Mouse (Mus musculus): Measurements from ENCODE around the gene Creb3l2. TPM values are rescaled to one million over a fixed set of nuclear protein-coding genes. Genes with fewer than 3 reads are reported as not detected.

The Creb3l2 gene
- polyA plus RNA-seq, 1 experiment = 8.8 TPM

DNA sequence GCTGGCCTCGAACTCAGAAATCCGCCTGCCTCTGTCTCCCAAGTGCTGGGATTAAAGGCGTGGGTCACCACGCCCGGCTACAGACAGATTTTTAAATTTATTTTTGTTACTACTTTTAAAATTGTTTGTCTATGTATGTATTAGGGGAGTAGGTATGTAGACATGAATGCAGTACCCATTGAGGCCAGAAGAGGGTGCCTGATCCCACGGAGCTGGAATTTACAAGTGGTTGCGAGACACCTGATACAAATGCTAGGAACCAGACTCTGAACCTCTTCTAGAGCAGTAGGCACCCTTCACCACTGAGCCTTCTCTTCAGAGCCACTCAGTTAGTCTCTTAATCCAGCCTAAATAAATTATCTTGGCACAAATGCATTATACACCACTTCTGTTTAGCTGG is 70.6 kb downstream of the Creb3l2 start:
- Histone ChIP-seq H3ac (ENCODE audit: control insufficient read depth, insufficient read length, low read depth) (no peak overlapping the region), H3K36me3 (ENCODE audit: control insufficient read depth, insufficient read depth) (no peaks in the 10 kb centered on the region), H3K27me3 (ENCODE audit: control insufficient read depth, insufficient read depth, insufficient read length) (no peaks in the 10 kb centered on the region), H3K4me3 (ENCODE audit: insufficient read depth, poor library complexity, severe bottlenecking) (no peak overlapping the region), H3K79me3 (ENCODE audit: low read depth) (peaks cover 4% of the 10 kb centered on the region), H3K79me2 (ENCODE audit: control insufficient read depth, insufficient read depth) (no peaks in the 10 kb centered on the region)
- TF ChIP-seq CTCF (IDR thresholded peaks at IDR 0.05; ENCODE audit: control insufficient read depth, insufficient read depth, insufficient read length) (no peak), MYOD1 (IDR thresholded peaks at IDR 0.05; ENCODE audit: control insufficient read depth, insufficient read length, low read depth) (no peak), FOSL1 (IDR thresholded peaks at IDR 0.05; ENCODE audit: insufficient read depth, low read length, poor library complexity, severe bottlenecking) (no peak), CEBPB (IDR thresholded peaks at IDR 0.05; ENCODE audit: low read depth) (no peak), USF1 (IDR thresholded peaks at IDR 0.05; ENCODE audit: low read depth) (no peak), MYOG (IDR thresholded peaks at IDR 0.05; ENCODE audit: control insufficient read depth, extremely low read depth, insufficient read length) (no peak), MAX (IDR thresholded peaks at IDR 0.05) (no peak)

- Histone ChIP-seq H3K79me3 (ENCODE audit: low read depth) (peaks cover 4% of the 10 kb centered on the region), H3K36me3 (ENCODE audit: control insufficient read depth, insufficient read depth) (no peaks in the 10 kb centered on the region), H3K79me2 (ENCODE audit: control insufficient read depth, insufficient read depth) (no peaks in the 10 kb centered on the region), H3K4me3 (ENCODE audit: insufficient read depth, poor library complexity, severe bottlenecking) (no peak overlapping the region), H3K27me3 (ENCODE audit: control insufficient read depth, insufficient read depth, insufficient read length) (no peaks in the 10 kb centered on the region), H3ac (ENCODE audit: control insufficient read depth, insufficient read length, low read depth) (no peak overlapping the region)
- no peak for TF ChIP-seq MYOD1 (IDR thresholded peaks at IDR 0.05; ENCODE audit: control insufficient read depth, insufficient read length, low read depth)
- no peak for TF ChIP-seq MYOG (IDR thresholded peaks at IDR 0.05; ENCODE audit: control insufficient read depth, extremely low read depth, insufficient read length)
- no peak for TF ChIP-seq USF1 (IDR thresholded peaks at IDR 0.05; ENCODE audit: low read depth)
- TF ChIP-seq CEBPB (IDR thresholded peaks at IDR 0.05; ENCODE audit: low read depth) = no peak
- TF ChIP-seq FOSL1 (IDR thresholded peaks at IDR 0.05; ENCODE audit: insufficient read depth, low read length, poor library complexity, severe bottlenecking) = no peak
- no peak for TF ChIP-seq CTCF (IDR thresholded peaks at IDR 0.05; ENCODE audit: control insufficient read depth, insufficient read depth, insufficient read length)
- TF ChIP-seq MAX (IDR thresholded peaks at IDR 0.05) = no peak
Measured at GRCm38 (mm10) chr6:37370566-37370965, 71.4 kb downstream of the Creb3l2 start.

- Histone ChIP-seq H3K36me3 (ENCODE audit: control insufficient read depth, insufficient read depth) (no peaks in the 10 kb centered on the region), H3K4me3 (ENCODE audit: insufficient read depth, poor library complexity, severe bottlenecking) (no peak overlapping the region), H3ac (ENCODE audit: control insufficient read depth, insufficient read length, low read depth) (no peak overlapping the region), H3K27me3 (ENCODE audit: control insufficient read depth, insufficient read depth, insufficient read length) (no peaks in the 10 kb centered on the region), H3K79me2 (ENCODE audit: control insufficient read depth, insufficient read depth) (no peaks in the 10 kb centered on the region), H3K79me3 (ENCODE audit: low read depth) (peaks cover 4% of the 10 kb centered on the region)
- TF ChIP-seq FOSL1 (IDR thresholded peaks at IDR 0.05; ENCODE audit: insufficient read depth, low read length, poor library complexity, severe bottlenecking) (no peak), MAX (IDR thresholded peaks at IDR 0.05) (no peak), USF1 (IDR thresholded peaks at IDR 0.05; ENCODE audit: low read depth) (no peak), CTCF (IDR thresholded peaks at IDR 0.05; ENCODE audit: control insufficient read depth, insufficient read depth, insufficient read length) (no peak), MYOD1 (IDR thresholded peaks at IDR 0.05; ENCODE audit: control insufficient read depth, insufficient read length, low read depth) (no peak), CEBPB (IDR thresholded peaks at IDR 0.05; ENCODE audit: low read depth) (no peak)
Measured at GRCm38 (mm10) chr6:37369750-37370149, 72.2 kb downstream of the Creb3l2 start.

GRCm38 (mm10) chr6:37368281-37368680 is 73.7 kb downstream of the Creb3l2 start:
- Histone ChIP-seq H3K36me3 (ENCODE audit: control insufficient read depth, insufficient read depth) (no peaks in the 10 kb centered on the region), H3K79me3 (ENCODE audit: low read depth) (peaks cover 2% of the 10 kb centered on the region), H3K27me3 (ENCODE audit: control insufficient read depth, insufficient read depth, insufficient read length) (no peaks in the 10 kb centered on the region), H3K4me3 (ENCODE audit: insufficient read depth, poor library complexity, severe bottlenecking) (no peak overlapping the region), H3ac (ENCODE audit: control insufficient read depth, insufficient read length, low read depth) (no peak overlapping the region), H3K79me2 (ENCODE audit: control insufficient read depth, insufficient read depth) (no peaks in the 10 kb centered on the region)
- TF ChIP-seq FOSL1 (IDR thresholded peaks at IDR 0.05; ENCODE audit: insufficient read depth, low read length, poor library complexity, severe bottlenecking) (no peak), MYOD1 (IDR thresholded peaks at IDR 0.05; ENCODE audit: control insufficient read depth, insufficient read length, low read depth) (no peak), USF1 (IDR thresholded peaks at IDR 0.05; ENCODE audit: low read depth) (no peak), MYOG (IDR thresholded peaks at IDR 0.05; ENCODE audit: control insufficient read depth, extremely low read depth, insufficient read length) (no peak)

GRCm38 (mm10) chr6:37366991-37367390 is 75.0 kb downstream of the Creb3l2 start:
- H3K27me3 ChIP-seq (ENCODE audit: control insufficient read depth, insufficient read depth, insufficient read length) = no peaks in the 10 kb centered on the region
- H3ac ChIP-seq (ENCODE audit: control insufficient read depth, insufficient read length, low read depth) = no peak overlapping the region
- H3K79me2 ChIP-seq (ENCODE audit: control insufficient read depth, insufficient read depth) = no peaks in the 10 kb centered on the region
- H3K4me3 ChIP-seq (ENCODE audit: insufficient read depth, poor library complexity, severe bottlenecking) = no peak overlapping the region
- TF ChIP-seq MAX (IDR thresholded peaks at IDR 0.05) = no peak
- TF ChIP-seq CTCF (IDR thresholded peaks at IDR 0.05; ENCODE audit: control insufficient read depth, insufficient read depth, insufficient read length) = no peak
- TF ChIP-seq MYOD1 (IDR thresholded peaks at IDR 0.05; ENCODE audit: control insufficient read depth, insufficient read length, low read depth) = no peak
- no peak for TF ChIP-seq USF1 (IDR thresholded peaks at IDR 0.05; ENCODE audit: low read depth)
- no peak for TF ChIP-seq FOSL1 (IDR thresholded peaks at IDR 0.05; ENCODE audit: insufficient read depth, low read length, poor library complexity, severe bottlenecking)
- no peak for TF ChIP-seq MYOG (IDR thresholded peaks at IDR 0.05; ENCODE audit: control insufficient read depth, extremely low read depth, insufficient read length)
- TF ChIP-seq CEBPB (IDR thresholded peaks at IDR 0.05; ENCODE audit: low read depth) = no peak
- peaks cover 5% of the 10 kb centered on the region for H3K36me3 ChIP-seq (ENCODE audit: control insufficient read depth, insufficient read depth)
- H3K79me3 ChIP-seq (ENCODE audit: low read depth) = peaks cover 2% of the 10 kb centered on the region

DNA sequence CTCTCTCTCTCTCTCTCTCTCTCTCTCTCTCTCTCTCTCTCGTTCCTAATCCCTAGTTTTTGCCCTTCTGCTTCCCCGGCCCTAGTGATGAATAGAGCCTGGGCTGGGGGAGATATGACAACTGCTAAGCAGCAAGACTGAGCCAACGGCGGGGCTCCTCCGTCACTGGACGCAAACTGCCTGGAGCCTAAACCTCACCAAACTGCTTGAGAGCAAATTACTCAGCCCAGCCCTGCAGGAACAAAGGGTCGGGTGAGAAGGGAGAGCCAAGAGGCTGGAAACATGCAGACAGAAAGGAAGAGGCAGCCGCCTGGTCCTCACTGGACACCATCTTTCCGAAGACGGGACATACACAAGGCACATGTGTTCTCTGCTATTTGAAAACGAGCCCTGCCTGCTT is 76.8 kb downstream of the Creb3l2 start:
- TF ChIP-seq FOSL1 (IDR thresholded peaks at IDR 0.05; ENCODE audit: insufficient read depth, low read length, poor library complexity, severe bottlenecking) = no peak
- TF ChIP-seq MAX (IDR thresholded peaks at IDR 0.05) = no peak
- TF ChIP-seq USF1 (IDR thresholded peaks at IDR 0.05; ENCODE audit: low read depth) = no peak
- TF ChIP-seq CTCF (IDR thresholded peaks at IDR 0.05; ENCODE audit: control insufficient read depth, insufficient read depth, insufficient read length) = no peak
- TF ChIP-seq MYOD1 (IDR thresholded peaks at IDR 0.05; ENCODE audit: control insufficient read depth, insufficient read length, low read depth) = no peak
- no peak for TF ChIP-seq CEBPB (IDR thresholded peaks at IDR 0.05; ENCODE audit: low read depth)
- TF ChIP-seq MYOG (IDR thresholded peaks at IDR 0.05; ENCODE audit: control insufficient read depth, extremely low read depth, insufficient read length) = no peak

More for the DNA sequence above, 76.8 kb downstream of the Creb3l2 start:
- H3K4me3 ChIP-seq (ENCODE audit: insufficient read depth, poor library complexity, severe bottlenecking) = no peak overlapping the region
- no peak overlapping the region for H3ac ChIP-seq (ENCODE audit: control insufficient read depth, insufficient read length, low read depth)
- H3K36me3 ChIP-seq (ENCODE audit: control insufficient read depth, insufficient read depth) = peaks cover 11% of the 10 kb centered on the region
- no peaks in the 10 kb centered on the region for H3K79me2 ChIP-seq (ENCODE audit: control insufficient read depth, insufficient read depth)
- H3K27me3 ChIP-seq (ENCODE audit: control insufficient read depth, insufficient read depth, insufficient read length) = no peaks in the 10 kb centered on the region
- no peaks in the 10 kb centered on the region for H3K79me3 ChIP-seq (ENCODE audit: low read depth)
